Mouse (Mus musculus) stomach, embryonic 15.5 days (tissue): ENCODE data around the gene Stambp. TPM values are rescaled to one million over a fixed set of nuclear protein-coding genes. Genes with fewer than 3 reads are reported as not detected.
"Not testable (repeated sequence)": the region's sequence is repeated elsewhere in the genome, so short reads cannot be mapped to it uniquely, and the experiment has no call there.

Experiments used
- ATAC-seq: fragments of 200-750 bp; cut with Nextera tagmentation; 2 replicates; pipeline ENCODE4 v1.8.0; 2017; ENCODE audit warnings: low read depth, moderate number of reproducible peaks, moderate TSS enrichment; ENCODE audit not compliant: insufficient read depth, low FRiP score
- H3K27ac ChIP-seq: fragments of 300-500 bp; sonication (generic); 2 replicates; pipeline ENCODE4 v1.5.1; 2015; ENCODE audit warnings: mild to moderate bottlenecking, inconsistent platforms
- H3K27me3 ChIP-seq: fragments of 300-500 bp; sonication (generic); replicated peaks from 2 replicates; pipeline ENCODE4 v1.6.1; 2015; ENCODE audit warnings: inconsistent platforms
- H3K36me3 ChIP-seq: fragments of 300-500 bp; sonication (generic); 2 replicates; pipeline ENCODE4 v1.6.1; 2015; ENCODE audit warnings: inconsistent platforms
- H3K4me1 ChIP-seq: fragments of 300-500 bp; sonication (generic); 2 replicates; pipeline ENCODE4 v1.6.1; 2015; ENCODE audit warnings: inconsistent platforms
- H3K4me2 ChIP-seq: fragments of 300-500 bp; sonication (generic); 2 replicates; pipeline ENCODE4 v1.6.1; 2015; ENCODE audit warnings: mild to moderate bottlenecking, inconsistent platforms
- H3K4me3 ChIP-seq: fragments of 300-500 bp; sonication (generic); replicated peaks from 2 replicates; pipeline ENCODE4 v1.5.1; 2015; ENCODE audit warnings: inconsistent platforms
- H3K9ac ChIP-seq: fragments of 300-500 bp; sonication (generic); 2 replicates; pipeline ENCODE4 v1.6.1; 2015; ENCODE audit warnings: inconsistent platforms
- H3K9me3 ChIP-seq: fragments of 300-500 bp; sonication (generic); 2 replicates; pipeline ENCODE4 v1.6.1; 2016; ENCODE audit warnings: inconsistent platforms
- WGBS: fragments of 180-500 bp; shearing (Covaris S2); methylation state at CpG from one replicate; pipeline ENCODE4 v1.1.7; 2015; 5-methylcytosine and 5-hydroxymethylcytosine counted together
- polyA plus RNA-seq: library from polyadenylated mRNA; unstranded; fragments of >200 nt; fragmentation: Nextera tagmentation; extraction: Ambion mirVana; gene quantifications from 2 replicates; pipeline ENCODE4 v1.2.1, GENCODE M21; 2015

Stambp gene
- polyA plus RNA-seq, 1 experiment from 2014 or later = 23.2 TPM

DNA sequence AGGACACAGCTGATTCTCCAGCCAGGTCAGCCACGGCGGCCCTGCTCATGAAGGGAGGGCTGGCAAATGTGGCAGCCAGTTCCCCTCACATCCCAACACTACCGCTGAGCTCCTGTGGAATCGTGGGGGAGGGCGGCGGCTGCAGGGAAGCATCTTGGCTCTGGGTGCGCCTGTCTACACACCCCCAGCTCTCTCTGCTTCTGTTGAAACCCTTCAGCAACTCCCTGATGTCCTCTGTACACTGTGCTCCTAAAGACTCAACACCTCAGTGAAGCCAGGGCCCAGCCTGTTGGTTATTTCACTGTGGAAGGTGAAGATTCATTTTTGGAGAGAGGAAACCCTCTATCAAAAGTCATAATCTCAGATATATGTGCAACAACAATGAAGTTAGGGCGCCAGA is 19.5 kb upstream of the Stambp start:
- H3K27ac ChIP-seq = no peak overlapping the region
- no peaks in the 10 kb centered on the region for H3K36me3 ChIP-seq
- no peaks in the 10 kb centered on the region for H3K4me1 ChIP-seq
- ATAC-seq = no peak
- H3K9ac ChIP-seq = no peak overlapping the region
- no peak overlapping the region for H3K4me2 ChIP-seq
- no peaks in the 10 kb centered on the region for H3K27me3 ChIP-seq
- no peaks in the 10 kb centered on the region for H3K9me3 ChIP-seq
- WGBS = 69% methylated on average over 8 of the region's 8 CpGs
- no peak overlapping the region for H3K4me3 ChIP-seq

DNA sequence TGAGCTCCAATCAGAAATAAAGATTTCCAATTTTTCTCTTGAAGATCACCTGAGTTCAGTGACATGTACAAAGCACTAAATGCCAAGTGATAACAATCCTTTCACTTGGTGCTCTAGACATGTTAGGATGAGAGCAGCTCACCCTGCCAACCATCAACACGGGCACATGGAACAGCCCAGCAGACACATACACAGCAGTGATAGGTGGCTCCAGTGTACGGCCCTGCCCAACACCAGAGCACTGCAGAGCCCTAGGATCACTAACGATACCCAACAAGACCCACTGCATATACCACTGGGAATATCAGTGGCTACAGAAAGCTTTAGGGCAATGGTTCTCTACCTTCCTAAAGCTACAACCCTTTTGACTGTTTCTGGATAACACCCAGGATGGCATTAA is 17.8 kb upstream of the Stambp start:
- no peak overlapping the region for H3K27ac ChIP-seq
- H3K4me2 ChIP-seq = no peak overlapping the region
- H3K36me3 ChIP-seq = no peaks in the 10 kb centered on the region
- no peaks in the 10 kb centered on the region for H3K4me1 ChIP-seq
- no peak for ATAC-seq
- 79% methylated on average over 3 of the region's 3 CpGs for WGBS
- H3K4me3 ChIP-seq = no peak overlapping the region
- H3K27me3 ChIP-seq = no peaks in the 10 kb centered on the region
- no peak overlapping the region for H3K9ac ChIP-seq
- H3K9me3 ChIP-seq = no peaks in the 10 kb centered on the region

DNA sequence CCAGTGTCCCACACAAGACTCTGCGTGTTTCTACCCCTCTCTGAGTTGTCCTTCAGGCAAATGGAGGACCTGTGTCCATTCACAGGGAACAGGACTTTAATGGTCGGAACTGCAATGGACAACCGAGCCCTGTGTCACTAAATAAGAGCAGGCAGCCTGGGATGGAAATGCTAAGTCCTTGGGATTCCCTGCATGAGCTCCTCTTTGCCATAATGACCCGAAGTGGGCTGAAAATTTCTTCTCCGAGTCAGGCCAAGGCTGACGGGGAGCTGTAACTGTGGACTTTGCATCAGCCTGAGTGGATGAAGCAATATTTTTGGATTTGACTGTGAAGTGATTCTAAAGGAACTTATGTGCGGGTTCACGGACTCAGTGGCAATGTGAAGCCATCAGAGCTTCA is 14.7 kb upstream of the Stambp start:
- not testable (repeated sequence) for H3K4me1 ChIP-seq, H3K27ac ChIP-seq, H3K9ac ChIP-seq, H3K36me3 ChIP-seq, H3K4me2 ChIP-seq, H3K27me3 ChIP-seq, ATAC-seq, H3K9me3 ChIP-seq, H3K4me3 ChIP-seq
- WGBS = 88% methylated on average over 8 of the region's 8 CpGs

DNA sequence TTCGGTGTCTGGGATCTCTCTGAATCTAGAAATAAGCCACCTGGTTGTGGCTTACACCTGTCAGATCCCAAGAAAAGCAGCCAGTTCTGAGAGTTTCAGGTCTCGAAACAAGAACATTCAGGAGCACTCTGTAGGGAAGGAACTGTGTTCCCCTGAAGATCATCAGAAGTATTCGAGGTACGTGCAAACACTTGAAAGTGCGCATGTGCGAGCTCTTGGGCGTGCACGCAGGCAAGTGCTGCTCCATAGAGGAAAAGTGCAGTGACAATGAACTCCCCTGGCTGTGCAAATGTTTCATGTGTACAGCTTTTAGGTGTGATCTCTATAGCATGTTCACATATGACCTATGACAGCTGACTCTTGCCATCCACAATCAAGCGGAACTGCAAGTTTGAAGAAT is 12.8 kb upstream of the Stambp start:
- H3K27me3 ChIP-seq, ATAC-seq, H3K4me3 ChIP-seq, H3K4me1 ChIP-seq, H3K9me3 ChIP-seq, H3K4me2 ChIP-seq, H3K27ac ChIP-seq, H3K9ac ChIP-seq, H3K36me3 ChIP-seq: not testable (repeated sequence)
- 73% methylated on average over 9 of the region's 9 CpGs for WGBS

DNA sequence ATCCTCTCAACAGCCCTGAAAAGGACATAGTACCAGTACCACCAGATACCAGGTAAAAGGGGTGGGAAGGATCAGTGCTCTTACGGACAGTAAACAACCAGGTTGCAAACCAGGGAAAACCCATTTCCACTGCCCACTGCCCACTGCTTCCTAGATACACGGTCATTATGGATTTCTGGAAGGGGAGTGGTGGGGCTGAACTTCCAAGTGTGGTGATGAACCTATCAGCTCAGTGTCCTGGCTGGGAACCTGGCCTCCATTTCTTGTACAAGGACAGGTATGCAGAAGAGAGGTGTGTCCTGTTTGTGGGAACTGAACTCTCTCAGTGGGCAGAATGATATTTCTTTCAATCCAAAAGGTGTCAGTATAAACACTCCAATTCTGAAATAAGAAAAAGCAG is 11.1 kb upstream of the Stambp start:
- 65% methylated on average over 2 of the region's 2 CpGs for WGBS
- Histone ChIP-seq H3K36me3 (no peaks in the 10 kb centered on the region), H3K9ac (no peak overlapping the region), H3K9me3 (no peaks in the 10 kb centered on the region), H3K4me2 (no peak overlapping the region), H3K27ac (no peak overlapping the region), H3K4me3 (no peak overlapping the region), H3K4me1 (no peaks in the 10 kb centered on the region), H3K27me3 (no peaks in the 10 kb centered on the region)
- ATAC-seq = no peak

DNA sequence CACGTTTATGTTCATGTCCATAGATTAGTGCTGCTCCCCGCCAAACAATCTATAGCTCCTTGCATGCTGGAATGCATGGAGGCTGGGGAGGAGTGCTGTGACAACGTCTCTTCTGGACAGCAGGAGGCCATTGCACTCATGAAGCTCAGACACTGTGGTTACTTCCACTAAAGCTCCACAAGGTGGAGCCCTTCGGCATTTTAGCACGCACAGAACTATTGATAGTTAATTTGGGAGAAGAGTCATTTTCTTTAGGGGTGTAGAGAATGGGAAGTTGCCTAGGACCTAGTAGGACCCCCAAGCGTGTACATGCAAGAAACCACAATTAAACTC is 10.4 kb upstream of the Stambp start:
- H3K4me3 ChIP-seq = no peak overlapping the region
- no peaks in the 10 kb centered on the region for H3K9me3 ChIP-seq
- H3K4me2 ChIP-seq = no peak overlapping the region
- no peaks in the 10 kb centered on the region for H3K27me3 ChIP-seq
- 3% methylated on average over 6 of the region's 6 CpGs for WGBS
- no peaks in the 10 kb centered on the region for H3K4me1 ChIP-seq
- H3K36me3 ChIP-seq = no peaks in the 10 kb centered on the region
- no peak overlapping the region for H3K9ac ChIP-seq
- no peak; the same call in 1 of the 2 replicates for ATAC-seq
- H3K27ac ChIP-seq = no peak overlapping the region

DNA sequence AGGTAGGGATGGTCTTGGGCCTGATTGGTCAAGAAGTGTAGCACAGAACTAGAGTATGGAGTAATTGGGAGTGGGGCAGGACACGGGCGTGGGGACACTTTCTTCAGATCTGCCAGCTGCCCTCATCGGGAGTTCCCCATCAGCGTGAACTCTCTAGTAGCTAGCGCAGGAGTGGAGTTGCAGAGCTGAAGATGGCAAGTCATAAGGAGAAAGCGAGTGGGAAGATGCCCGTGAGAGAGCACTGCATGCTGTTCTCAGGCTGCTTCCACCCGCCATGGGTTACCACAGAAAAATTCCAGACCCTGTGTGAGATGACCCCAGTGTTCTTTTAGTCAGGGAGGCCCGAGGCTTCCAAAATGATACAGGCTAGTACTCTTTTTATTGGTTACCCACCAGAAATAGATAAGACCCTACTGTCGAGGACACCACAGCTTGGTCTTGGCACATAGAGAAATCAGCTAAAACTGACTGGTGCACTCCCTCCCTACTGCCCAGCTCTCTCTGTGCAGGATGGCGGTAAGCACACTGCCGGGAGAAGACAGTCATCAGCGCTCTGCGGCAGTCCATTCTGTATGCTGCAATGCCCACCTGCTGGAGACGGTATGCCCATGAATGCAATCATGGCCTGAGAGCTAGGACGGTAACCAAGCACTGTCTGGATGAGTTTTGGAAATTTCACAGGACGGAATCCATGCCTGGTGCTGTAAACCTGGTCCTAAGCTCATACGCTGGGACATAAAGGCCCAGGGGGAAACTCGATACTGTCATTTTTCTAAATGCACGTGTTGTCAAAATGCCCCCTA is 9.8 kb upstream of the Stambp start:
- H3K36me3 ChIP-seq = no peaks in the 10 kb centered on the region
- ATAC-seq = no peak
- H3K4me3 ChIP-seq = no peak overlapping the region
- no peaks in the 10 kb centered on the region for H3K4me1 ChIP-seq
- no peaks in the 10 kb centered on the region for H3K27me3 ChIP-seq
- no peak overlapping the region for H3K9ac ChIP-seq
- WGBS = 51% methylated on average over 20 of the region's 20 CpGs
- no peak overlapping the region for H3K4me2 ChIP-seq
- no peaks in the 10 kb centered on the region for H3K9me3 ChIP-seq
- no peak overlapping the region for H3K27ac ChIP-seq

DNA sequence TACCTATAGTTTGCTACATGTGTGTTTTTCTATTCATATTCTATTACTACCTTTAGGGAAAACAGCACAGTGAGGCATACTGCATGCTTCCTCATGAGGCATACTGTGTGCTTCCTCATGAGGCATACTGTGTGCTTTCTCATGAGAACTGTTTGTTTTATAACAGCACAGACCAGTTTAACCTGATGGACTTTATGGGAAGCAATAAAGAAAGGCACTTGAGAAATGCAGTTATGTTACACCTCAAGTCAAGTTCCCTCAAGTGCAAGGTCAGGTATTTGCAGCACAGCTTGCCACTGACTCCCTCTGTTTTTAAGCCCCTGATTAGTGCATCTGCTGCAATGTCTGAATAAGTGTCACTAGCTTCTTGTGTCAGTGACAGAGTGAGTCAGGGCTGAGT is 5.0 kb upstream of the Stambp start:
- ATAC-seq = no peak
- H3K27ac ChIP-seq = no peak overlapping the region

DNA sequence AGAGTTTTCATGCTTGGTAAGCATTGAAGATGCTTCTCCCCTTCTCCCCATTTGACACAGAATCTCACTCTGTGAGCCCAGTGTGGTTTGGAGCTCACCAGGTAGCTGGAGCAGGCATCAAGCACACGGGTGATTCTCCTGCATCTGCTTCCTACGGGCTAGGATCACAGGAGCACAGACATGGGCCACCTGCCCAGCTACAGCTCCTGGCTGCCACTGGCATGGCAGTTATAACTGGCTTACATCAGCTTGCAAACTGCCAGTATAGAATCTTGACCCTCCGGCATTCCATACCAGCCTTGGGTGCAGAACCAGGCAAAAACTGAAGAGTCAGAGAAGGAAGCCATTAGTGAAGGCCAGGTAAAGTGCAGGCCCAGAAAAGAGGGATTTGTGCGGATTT is 3.1 kb upstream of the Stambp start:
- Histone ChIP-seq H3K9ac (no peak overlapping the region), H3K4me1 (peaks cover 11% of the 10 kb centered on the region), H3K36me3 (no peaks in the 10 kb centered on the region), H3K27ac (no peak overlapping the region), H3K27me3 (no peaks in the 10 kb centered on the region; the same call in 1 of the 2 replicates), H3K4me2 (no peak overlapping the region), H3K9me3 (no peaks in the 10 kb centered on the region), H3K4me3 (no peak overlapping the region)
- 73% methylated on average over 4 of the region's 4 CpGs for WGBS
- no peak for ATAC-seq

More for the DNA sequence above, 5.0 kb upstream of the Stambp start:
- H3K9me3 ChIP-seq = no peaks in the 10 kb centered on the region
- H3K4me2 ChIP-seq = no peak overlapping the region
- no peaks in the 10 kb centered on the region for H3K4me1 ChIP-seq
- no peak overlapping the region for H3K4me3 ChIP-seq
- H3K36me3 ChIP-seq = no peaks in the 10 kb centered on the region
- no peak overlapping the region for H3K9ac ChIP-seq
- H3K27me3 ChIP-seq = no peaks in the 10 kb centered on the region; the same call in 1 of the 2 replicates

DNA sequence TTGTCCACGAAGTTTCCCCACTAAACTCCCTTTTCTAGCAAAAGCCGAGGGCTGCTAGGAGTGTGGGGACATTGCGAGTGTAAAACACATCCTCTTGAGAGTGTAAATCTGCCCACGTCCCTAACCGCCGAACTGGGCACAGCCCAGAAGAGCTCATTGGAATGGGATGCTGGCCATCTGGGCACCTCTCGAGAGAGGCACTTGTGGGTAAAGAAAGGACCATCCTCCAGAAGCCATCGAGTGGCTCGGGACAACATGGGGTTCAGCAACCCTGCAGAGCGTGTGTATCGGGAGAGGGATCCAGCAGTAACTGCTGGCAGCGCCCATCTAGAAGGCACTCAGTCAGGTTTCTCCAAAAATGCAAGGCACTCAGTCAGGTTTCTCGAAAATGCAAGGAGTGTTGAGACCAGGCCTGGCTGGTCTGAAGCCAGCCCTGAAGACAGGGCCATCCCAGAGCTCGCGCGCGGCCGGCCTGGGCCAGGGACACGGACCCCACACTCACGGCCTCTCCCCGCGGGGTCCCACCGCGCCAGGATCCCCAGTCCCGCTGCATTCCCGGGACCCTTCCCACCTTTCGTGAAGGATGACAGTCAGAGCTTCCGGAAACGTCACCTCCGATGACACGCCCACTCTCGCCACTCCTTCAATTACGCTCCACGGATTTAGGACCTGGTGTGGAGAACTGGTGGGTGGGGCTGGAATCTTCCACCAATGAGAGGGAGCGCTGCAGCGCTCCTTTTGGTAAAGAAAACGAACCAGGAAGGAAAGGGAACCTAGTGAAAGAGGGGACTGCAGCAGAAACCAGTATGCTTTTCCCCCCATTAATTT is 475 bp downstream of the Stambp start:
- Histone ChIP-seq H3K27me3 (no peaks in the 10 kb centered on the region; the same call in 1 of the 2 replicates), H3K4me3 (peak overlapping the region; percentile 80), H3K9me3 (no peaks in the 10 kb centered on the region), H3K36me3 (no peaks in the 10 kb centered on the region), H3K9ac (peak overlapping the region; percentile 66), H3K4me2 (peak overlapping the region; percentile 78), H3K4me1 (peaks cover 11% of the 10 kb centered on the region), H3K27ac (peak overlapping the region; percentile 82)
- 6% methylated on average over 37 of the region's 37 CpGs for WGBS
- peak; percentile 93 for ATAC-seq

DNA sequence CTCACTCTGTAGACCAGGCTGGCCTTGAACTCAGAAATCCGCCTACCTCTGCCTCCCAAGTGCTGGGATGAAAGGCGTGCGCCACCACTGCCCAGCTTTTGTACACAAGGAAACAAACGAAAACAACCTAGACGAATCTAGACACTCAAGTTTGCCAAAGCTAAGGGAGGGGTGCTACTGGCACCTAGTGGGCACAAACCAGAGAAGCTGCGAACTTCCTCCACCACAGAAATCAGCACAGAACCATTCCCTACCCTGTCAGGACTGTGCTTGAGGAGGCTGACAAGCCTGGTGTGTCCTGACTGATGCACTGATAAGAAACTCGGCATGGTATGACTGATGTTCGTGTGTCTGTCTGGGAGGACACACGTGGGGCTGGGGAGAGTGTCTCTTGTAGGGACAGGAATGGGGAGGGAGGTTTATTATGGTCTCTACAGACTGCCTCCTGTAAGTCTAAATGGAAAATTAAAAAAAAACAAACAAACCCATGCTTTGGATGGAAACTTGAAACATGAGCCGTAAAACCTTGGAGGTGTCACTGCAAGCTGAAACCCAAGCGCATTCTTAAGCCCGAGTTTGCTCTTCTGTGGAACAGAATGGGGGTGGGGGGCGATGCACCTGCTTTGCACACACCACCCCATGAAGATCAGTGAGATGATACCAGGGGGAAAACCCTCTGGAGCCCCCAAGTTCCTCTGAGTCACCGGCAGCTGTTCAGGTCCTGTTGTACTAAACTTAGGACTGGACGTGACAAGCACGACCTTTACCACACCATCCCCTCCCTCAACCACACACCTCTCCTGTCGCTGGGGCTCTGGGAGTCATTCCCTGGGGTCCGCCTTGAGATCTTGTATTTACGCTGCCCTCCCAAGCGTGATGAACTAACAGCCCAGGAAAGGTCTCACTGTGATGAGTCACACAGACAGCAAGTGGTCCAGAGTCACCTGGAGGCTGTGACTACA is 3.3 kb downstream of the Stambp start:
- 67% methylated on average over 20 of the region's 20 CpGs for WGBS
- Histone ChIP-seq H3K9ac (no peak overlapping the region), H3K27me3 (no peaks in the 10 kb centered on the region; the same call in 1 of the 2 replicates), H3K9me3 (no peaks in the 10 kb centered on the region), H3K4me3 (no peak overlapping the region), H3K4me2 (no peak overlapping the region), H3K36me3 (peaks cover 6% of the 10 kb centered on the region; the same call in 1 of the 2 replicates), H3K4me1 (peaks cover 11% of the 10 kb centered on the region), H3K27ac (no peak overlapping the region)
- no peak for ATAC-seq
